Mouse (Mus musculus): ENCODE measurements around the gene 2810408A11Rik. TPM values are rescaled to one million over a fixed set of nuclear protein-coding genes. Genes with fewer than 3 reads are reported as not detected.
"Not testable (repeated sequence)": the region's sequence is repeated elsewhere in the genome, so short reads cannot be mapped to it uniquely, and the experiment has no call there.

Gene 2810408A11Rik
- polyA plus RNA-seq, 1 experiment from 2014 or later, result 8.4 TPM

DNA sequence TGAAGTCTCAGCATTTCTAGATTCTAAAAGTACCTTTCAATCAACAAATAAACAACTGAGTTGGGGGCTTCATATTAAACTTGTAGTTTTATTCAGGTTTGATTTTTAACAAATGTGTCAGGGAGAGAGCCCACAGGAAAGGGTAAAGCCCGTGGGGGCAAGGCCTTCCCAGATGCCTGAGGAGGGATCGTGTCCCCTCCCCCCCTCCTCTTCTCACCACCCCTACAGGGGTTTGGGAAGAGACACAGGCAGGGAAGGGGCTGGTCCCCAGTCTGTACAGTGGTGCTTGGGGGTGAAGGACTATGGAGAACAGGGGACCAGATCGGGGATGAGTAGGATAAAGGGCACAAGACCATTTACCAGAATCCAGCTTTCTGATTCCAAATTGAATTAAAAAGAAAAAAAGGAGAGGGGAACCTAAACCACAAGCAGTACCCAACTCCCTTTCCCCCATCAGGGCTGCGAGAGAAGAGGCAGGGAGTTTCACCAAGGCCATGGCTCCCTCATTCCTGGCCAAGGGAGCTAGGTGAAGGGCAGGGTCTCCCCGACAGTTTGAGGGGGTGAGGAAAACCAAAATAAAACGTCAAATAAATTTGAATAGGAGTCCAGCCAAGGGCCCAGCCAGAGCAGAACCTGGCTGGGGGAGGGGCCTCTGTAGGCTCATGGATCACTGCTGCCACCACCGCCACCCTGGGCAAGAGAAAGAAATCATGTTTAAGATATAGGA lies 16.0 kb upstream of the 2810408A11Rik start:
- H3K4me2 ChIP-seq; H3K9me3 ChIP-seq; H3K27me3 ChIP-seq; ATAC-seq (ENCODE audit: insufficient number of reproducible peaks, low FRiP score, low TSS enrichment, low read depth); H3K9ac ChIP-seq; H3K4me3 ChIP-seq; H3K27ac ChIP-seq: not testable (repeated sequence)
- WGBS, result 64% methylated on average over 7 of the region's 7 CpGs
- Histone ChIP-seq H3K4me1 (peaks cover 42% of the 10 kb centered on the region), H3K36me3 (peaks cover 58% of the 10 kb centered on the region)

- Histone ChIP-seq H3K4me3 (0 out of 2 replicates have a peak overlapping the region, but pooled peaks have one; percentile 70), H3K27me3 (no peaks in the 10 kb centered on the region), H3K4me2 (0 out of 2 replicates have a peak overlapping the region, but pooled peaks have one; percentile 82), H3K27ac (no peak overlapping the region), H3K36me3 (peaks cover 67% of the 10 kb centered on the region), H3K9ac (no peak overlapping the region), H3K4me1 (peaks cover 42% of the 10 kb centered on the region), H3K9me3 (no peaks in the 10 kb centered on the region)
- 55% methylated on average over 5 of the region's 5 CpGs for WGBS
- ATAC-seq (ENCODE audit: insufficient number of reproducible peaks, low FRiP score, low TSS enrichment, low read depth), result no peak
Measured at GRCm38 (mm10) chr11:69915667-69916627, 15.2 kb upstream of the 2810408A11Rik start.

GRCm38 (mm10) chr11:69914917-69915430 lies 14.2 kb upstream of the 2810408A11Rik start:
- ATAC-seq (ENCODE audit: insufficient number of reproducible peaks, low FRiP score, low TSS enrichment, low read depth), result no peak
- H3K9ac ChIP-seq, result peak overlapping the region; percentile 71; the same call in 1 of the 2 replicates
- H3K27me3 ChIP-seq, result no peaks in the 10 kb centered on the region
- H3K4me1 ChIP-seq, result peaks cover 42% of the 10 kb centered on the region
- H3K4me3 ChIP-seq, result peak overlapping the region; percentile 70
- peaks cover 77% of the 10 kb centered on the region for H3K36me3 ChIP-seq
- peak overlapping the region; percentile 82 for H3K4me2 ChIP-seq
- H3K27ac ChIP-seq, result no peak overlapping the region
- WGBS, result 32% methylated on average over 9 of the region's 9 CpGs
- H3K9me3 ChIP-seq, result no peaks in the 10 kb centered on the region

- ATAC-seq (ENCODE audit: insufficient number of reproducible peaks, low FRiP score, low TSS enrichment, low read depth), result peak; percentile 9; the same call in 1 of the 2 replicates
- Histone ChIP-seq H3K27me3 (no peaks in the 10 kb centered on the region), H3K27ac (peak overlapping the region; percentile 88), H3K4me3 (peak overlapping the region; percentile 70), H3K36me3 (peaks cover 83% of the 10 kb centered on the region), H3K9me3 (no peaks in the 10 kb centered on the region), H3K4me2 (peak overlapping the region; percentile 82), H3K4me1 (peaks cover 38% of the 10 kb centered on the region), H3K9ac (peak overlapping the region; percentile 71)
- under 1% methylated on average over 17 of the region's 17 CpGs for WGBS
Measured at GRCm38 (mm10) chr11:69914372-69914764, 13.6 kb upstream of the 2810408A11Rik start.

- H3K9me3 ChIP-seq, result no peaks in the 10 kb centered on the region
- H3K27ac ChIP-seq, result peak within 1 kb of the TSS; percentile 88
- H3K4me1 ChIP-seq, result peaks cover 32% of the 10 kb centered on the region
- 1% methylated on average over 60 of the region's 61 CpGs for WGBS
- peak within 1 kb of the TSS; percentile 70 for H3K4me3 ChIP-seq
- peak within 1 kb of the TSS; percentile 71 for H3K9ac ChIP-seq
- H3K4me2 ChIP-seq, result peak within 1 kb of the TSS; percentile 82
- H3K27me3 ChIP-seq, result no peaks in the 10 kb centered on the region
- H3K36me3 ChIP-seq, result peaks cover 86% of the 10 kb centered on the region
- peak; percentile 83 for ATAC-seq (ENCODE audit: insufficient number of reproducible peaks, low FRiP score, low TSS enrichment, low read depth)
Measured at GRCm38 (mm10) chr11:69913554-69914371, 13.0 kb upstream of the 2810408A11Rik start, which contains the start of gene Gps2. Gps2 (plus strand) TSS chr11:69913888.

GRCm38 (mm10) chr11:69912716-69913530 lies 12.1 kb upstream of the 2810408A11Rik start:
- Histone ChIP-seq H3K4me2 (peak overlapping the region; percentile 82), H3K9ac (no peak overlapping the region), H3K4me1 (peaks cover 29% of the 10 kb centered on the region), H3K9me3 (no peaks in the 10 kb centered on the region), H3K27ac (peak overlapping the region; percentile 88), H3K4me3 (peak overlapping the region; percentile 70), H3K36me3 (peaks cover 86% of the 10 kb centered on the region), H3K27me3 (no peaks in the 10 kb centered on the region)
- ATAC-seq (ENCODE audit: insufficient number of reproducible peaks, low FRiP score, low TSS enrichment, low read depth), result no peak
- 75% methylated on average over 15 of the region's 15 CpGs for WGBS

DNA sequence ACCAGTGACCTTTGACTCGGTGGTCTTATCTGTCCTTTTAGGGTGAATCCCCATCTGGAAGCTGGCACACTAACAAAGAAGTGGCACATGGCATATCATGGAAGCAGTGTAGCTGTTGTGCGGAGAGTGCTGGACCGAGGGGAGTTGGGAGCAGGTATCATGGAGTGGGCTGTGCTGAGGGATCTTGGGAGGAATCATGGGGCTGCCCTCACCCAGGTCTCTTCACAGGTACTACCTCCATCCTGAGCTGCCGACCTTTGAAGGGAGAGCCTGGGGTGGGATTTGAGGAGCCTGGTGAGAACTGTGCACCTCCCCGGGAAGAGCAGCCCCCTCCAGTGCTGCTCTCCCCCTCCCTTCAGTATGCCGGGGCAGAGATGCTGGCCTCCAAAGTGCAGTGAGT lies 10.9 kb upstream of the 2810408A11Rik start:
- no peak for ATAC-seq (ENCODE audit: insufficient number of reproducible peaks, low FRiP score, low TSS enrichment, low read depth)
- H3K36me3 ChIP-seq, result peaks cover 86% of the 10 kb centered on the region
- no peak overlapping the region for H3K4me3 ChIP-seq
- H3K9me3 ChIP-seq, result no peaks in the 10 kb centered on the region
- peaks cover 29% of the 10 kb centered on the region for H3K4me1 ChIP-seq
- WGBS, result 88% methylated on average over 6 of the region's 6 CpGs
- H3K4me2 ChIP-seq, result no peak overlapping the region
- H3K27ac ChIP-seq, result no peak overlapping the region
- H3K9ac ChIP-seq, result no peak overlapping the region
- H3K27me3 ChIP-seq, result no peaks in the 10 kb centered on the region

- 91% methylated on average over 17 of the region's 17 CpGs for WGBS
- Histone ChIP-seq H3K4me1 (peaks cover 26% of the 10 kb centered on the region), H3K27me3 (no peaks in the 10 kb centered on the region), H3K27ac (no peak overlapping the region), H3K9ac (no peak overlapping the region), H3K9me3 (no peaks in the 10 kb centered on the region), H3K4me2 (no peak overlapping the region), H3K36me3 (peaks cover 86% of the 10 kb centered on the region), H3K4me3 (no peak overlapping the region)
- no peak for ATAC-seq (ENCODE audit: insufficient number of reproducible peaks, low FRiP score, low TSS enrichment, low read depth)
Measured at GRCm38 (mm10) chr11:69910781-69911560, 10.2 kb upstream of the 2810408A11Rik start.

DNA sequence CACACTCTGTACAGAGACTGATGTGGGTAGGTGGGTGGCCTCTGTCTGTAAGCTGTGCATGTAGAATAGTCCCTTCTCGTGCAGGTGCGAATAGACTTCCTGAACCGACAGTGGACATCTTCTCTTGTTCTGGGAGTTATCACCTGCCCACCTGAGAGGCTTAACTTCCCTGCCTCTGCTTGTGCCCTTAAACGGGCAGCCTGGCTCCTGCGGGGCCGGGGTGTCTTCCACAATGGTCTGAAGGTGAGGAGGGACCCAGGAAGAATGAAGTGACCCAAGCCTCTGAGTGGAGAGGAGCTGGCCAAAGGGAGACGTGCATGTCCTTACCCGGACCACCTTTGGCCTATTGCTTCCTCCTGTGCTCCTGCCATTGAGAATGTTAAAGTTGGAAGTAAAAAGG lies 9.4 kb upstream of the 2810408A11Rik start:
- peaks cover 86% of the 10 kb centered on the region for H3K36me3 ChIP-seq
- H3K27ac ChIP-seq, result no peak overlapping the region
- H3K4me1 ChIP-seq, result peaks cover 18% of the 10 kb centered on the region
- no peak overlapping the region for H3K9ac ChIP-seq
- no peaks in the 10 kb centered on the region for H3K27me3 ChIP-seq
- H3K9me3 ChIP-seq, result no peaks in the 10 kb centered on the region
- H3K4me2 ChIP-seq, result no peak overlapping the region
- no peak for ATAC-seq (ENCODE audit: insufficient number of reproducible peaks, low FRiP score, low TSS enrichment, low read depth)
- H3K4me3 ChIP-seq, result no peak overlapping the region
- 91% methylated on average over 8 of the region's 8 CpGs for WGBS

DNA sequence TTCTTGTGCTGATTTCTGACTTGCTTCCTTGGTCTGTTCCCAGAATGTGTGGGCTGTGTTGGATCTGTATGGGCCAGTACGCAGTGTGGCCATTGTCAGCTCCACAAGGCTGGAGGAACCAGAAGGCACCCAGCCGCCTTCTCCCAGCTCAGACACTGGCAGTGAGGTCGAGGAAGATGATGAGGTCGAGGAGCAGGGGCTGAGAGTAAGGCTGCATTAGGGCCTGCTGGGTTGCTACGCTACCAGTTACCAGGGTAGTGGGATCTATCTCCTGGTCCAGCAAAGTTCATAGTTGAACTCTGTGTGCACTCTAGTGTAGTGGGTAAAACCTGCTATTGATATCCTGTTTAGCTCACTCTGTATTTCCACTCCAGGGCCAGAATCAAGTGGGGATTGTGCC lies 8.4 kb upstream of the 2810408A11Rik start:
- WGBS, result 88% methylated on average over 5 of the region's 5 CpGs

More for the DNA sequence above, 8.4 kb upstream of the 2810408A11Rik start:
- Histone ChIP-seq H3K4me1 (peaks cover 9% of the 10 kb centered on the region), H3K27ac (no peak overlapping the region), H3K36me3 (peaks cover 91% of the 10 kb centered on the region), H3K4me2 (no peak overlapping the region), H3K9me3 (no peaks in the 10 kb centered on the region), H3K4me3 (no peak overlapping the region), H3K9ac (no peak overlapping the region), H3K27me3 (no peaks in the 10 kb centered on the region)
- no peak for ATAC-seq (ENCODE audit: insufficient number of reproducible peaks, low FRiP score, low TSS enrichment, low read depth)

Data from limb, embryonic 15.5 days (tissue).